Mouse (Mus musculus): ENCODE data around the gene Kbtbd7.

GRCm38 (mm10) chr14:79383120-79383519 is 43.2 kb upstream of the Kbtbd7 start:
- TF ChIP-seq CTCF (IDR thresholded peaks at IDR 0.05; ENCODE audit: low read depth) (no peak), EP300 (IDR thresholded peaks at IDR 0.05; ENCODE audit: low read depth) (no peak)

Measured in heart, postnatal 0 days (tissue).